Mouse (Mus musculus) limb, embryonic 10.5 days (tissue): ENCODE measurements around the gene Slc37a1. TPM values are rescaled to one million over a fixed set of nuclear protein-coding genes. Genes with fewer than 3 reads are reported as not detected.

Experiments used
- DNase-seq: peaks from one replicate; pipeline ENCODE4 v3.0.0-alpha.2; 2017; ENCODE audit warnings: low spot score
- H3K27ac ChIP-seq: fragments of 300-500 bp; sonication (generic); 2 replicates; pipeline ENCODE4 v1.5.1; 2016; ENCODE audit warnings: mild to moderate bottlenecking
- H3K27me3 ChIP-seq: fragments of 300-500 bp; sonication (generic); 2 replicates; pipeline ENCODE4 v1.6.1; 2016; ENCODE audit warnings: low read depth, mild to moderate bottlenecking; ENCODE audit not compliant: poor library complexity, severe bottlenecking
- H3K36me3 ChIP-seq: fragments of 300-500 bp; sonication (generic); 2 replicates; pipeline ENCODE4 v1.6.1; 2016; ENCODE audit warnings: mild to moderate bottlenecking, moderate library complexity
- H3K4me1 ChIP-seq: fragments of 300-500 bp; sonication (generic); 2 replicates; pipeline ENCODE4 v1.6.1; 2016
- H3K4me3 ChIP-seq: fragments of 300-500 bp; sonication (generic); 2 replicates; pipeline ENCODE4 v1.5.1; 2016; ENCODE audit warnings: mild to moderate bottlenecking, moderate library complexity
- H3K9me3 ChIP-seq: fragments of 300-500 bp; sonication (generic); replicated peaks from 2 replicates; pipeline ENCODE4 v1.6.1; 2016; ENCODE audit warnings: mild to moderate bottlenecking
- WGBS: fragments of 180-500 bp; shearing (Covaris S2); methylation state at CpG from one replicate; pipeline ENCODE4 v1.1.7; 2016; 5-methylcytosine and 5-hydroxymethylcytosine counted together
- polyA plus RNA-seq: library from polyadenylated mRNA; unstranded; fragments of >200 nt; fragmentation: Nextera tagmentation; extraction: Ambion mirVana; gene quantifications from 2 replicates; pipeline ENCODE4 v1.2.1, GENCODE M21; 2016

The Slc37a1 gene
- polyA plus RNA-seq = 3.3 and 4.1 TPM in 2 replicates

DNA sequence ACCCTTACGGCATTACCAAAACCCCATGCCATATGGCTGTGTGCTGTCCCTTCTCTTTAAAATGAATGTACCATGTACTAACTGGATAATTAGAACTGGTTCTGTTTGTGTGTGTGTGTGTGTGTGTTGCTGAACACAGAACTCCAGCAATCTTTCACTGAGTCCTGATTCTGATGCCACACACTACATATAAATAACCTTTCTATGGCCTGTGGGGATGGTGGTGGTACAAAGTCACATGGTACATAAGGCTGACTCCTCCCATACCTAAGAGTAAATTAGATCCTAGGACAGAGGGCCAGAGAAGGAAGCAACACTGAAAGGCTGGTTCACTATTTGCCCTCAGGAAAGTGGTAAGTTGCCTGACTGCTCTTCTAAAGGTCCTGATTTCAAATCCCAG is at the start of gene Slc37a1:
Gene Slc37a1 (plus strand): TSS at position 301 of the 400 bp plus-strand sequence.
- no peak for DNase-seq
- no peaks in the 10 kb centered on the region for H3K9me3 ChIP-seq
- H3K27me3 ChIP-seq = no peaks in the 10 kb centered on the region
- no peak within 1 kb of the TSS for H3K27ac ChIP-seq
- no peaks in the 10 kb centered on the region for H3K36me3 ChIP-seq
- 92% methylated on average over 1 of the region's 1 CpGs for WGBS
- no peak within 1 kb of the TSS for H3K4me3 ChIP-seq
- peaks cover 12% of the 10 kb centered on the region for H3K4me1 ChIP-seq

DNA sequence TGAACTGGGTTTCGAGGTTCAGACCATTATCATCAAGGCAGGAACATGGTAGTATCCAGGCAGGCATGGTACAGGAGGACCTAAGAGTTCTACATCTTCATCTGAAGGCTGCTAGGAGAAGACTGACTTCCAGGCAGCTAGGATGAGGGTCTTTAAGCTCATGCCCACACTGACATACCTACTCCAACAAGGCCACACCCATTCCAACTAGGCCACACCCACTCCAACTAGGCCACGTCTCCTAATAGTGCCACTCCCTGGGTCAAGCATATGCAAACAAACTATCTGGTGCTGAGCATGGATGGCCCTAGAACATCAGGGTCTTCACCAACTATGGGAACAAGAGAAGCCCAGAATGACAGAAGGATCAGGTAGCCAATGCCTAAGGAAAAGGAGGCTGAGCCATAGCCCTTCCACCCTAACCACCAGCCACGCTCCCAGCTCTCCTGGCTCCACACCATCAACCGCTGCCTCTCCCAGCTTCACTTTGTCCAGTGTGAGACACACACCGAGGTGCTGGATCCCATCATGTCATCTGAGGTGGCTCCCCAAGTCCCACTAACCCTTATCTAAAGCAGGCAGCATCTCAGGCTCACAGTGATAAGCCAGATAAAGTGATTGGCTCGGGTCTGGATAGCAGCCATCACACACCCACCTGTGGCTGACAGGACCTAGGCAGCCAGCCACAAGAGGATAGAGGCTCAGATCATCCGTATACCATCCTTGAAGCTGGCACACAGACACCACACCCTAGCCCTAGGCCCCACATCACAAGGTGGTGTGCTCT is 48.2 kb upstream of the Slc37a1 start:
- Histone ChIP-seq H3K27ac (no peak overlapping the region), H3K4me1 (no peaks in the 10 kb centered on the region), H3K4me3 (no peak overlapping the region), H3K9me3 (no peaks in the 10 kb centered on the region), H3K36me3 (no peaks in the 10 kb centered on the region), H3K27me3 (no peaks in the 10 kb centered on the region)
- DNase-seq = no peak
- WGBS = 87% methylated on average over 7 of the region's 7 CpGs

GRCm38 (mm10) chr17:31241156-31241555 is 45.4 kb upstream of the Slc37a1 start:
- Histone ChIP-seq H3K4me3 (no peak overlapping the region), H3K9me3 (no peaks in the 10 kb centered on the region), H3K36me3 (no peaks in the 10 kb centered on the region), H3K27ac (no peak overlapping the region), H3K27me3 (no peaks in the 10 kb centered on the region), H3K4me1 (no peaks in the 10 kb centered on the region)
- WGBS = 87% methylated on average over 8 of the region's 8 CpGs
- DNase-seq = no peak

GRCm38 (mm10) chr17:31242764-31243163 is 43.8 kb upstream of the Slc37a1 start:
- WGBS = 0% methylated on average over 1 of the region's 1 CpGs
- Histone ChIP-seq H3K27ac (no peak overlapping the region), H3K36me3 (no peaks in the 10 kb centered on the region), H3K4me1 (0 out of 2 replicates have a peak, but pooled peaks cover 9% of the 10 kb centered on the region), H3K4me3 (no peak overlapping the region), H3K9me3 (no peaks in the 10 kb centered on the region), H3K27me3 (no peaks in the 10 kb centered on the region)
- DNase-seq = no peak

DNA sequence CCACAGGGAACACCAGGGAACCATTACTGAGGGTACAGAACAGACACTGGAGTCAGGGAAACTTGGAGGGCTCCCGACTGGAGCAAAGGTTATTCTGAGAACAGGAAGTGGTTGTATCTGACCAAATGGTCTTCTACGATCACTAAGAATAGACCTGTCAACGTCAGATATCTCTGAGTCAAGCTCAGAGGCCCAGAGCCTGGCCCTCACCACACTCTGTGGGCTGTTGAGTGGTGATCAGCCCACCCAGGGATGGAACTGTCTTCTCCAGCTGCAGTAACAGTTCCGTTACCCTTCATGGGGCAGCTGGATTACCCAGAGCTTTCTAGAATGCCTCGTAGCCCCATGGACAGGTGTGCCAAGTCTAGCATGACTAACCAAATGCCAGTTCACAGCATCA is 41.3 kb upstream of the Slc37a1 start:
- WGBS = 84% methylated on average over 5 of the region's 5 CpGs
- H3K9me3 ChIP-seq = no peaks in the 10 kb centered on the region
- DNase-seq = no peak

GRCm38 (mm10) chr17:31247144-31247543 is 39.4 kb upstream of the Slc37a1 start:
- Histone ChIP-seq H3K4me1 (0 out of 2 replicates have a peak, but pooled peaks cover 9% of the 10 kb centered on the region), H3K4me3 (no peak overlapping the region), H3K36me3 (no peaks in the 10 kb centered on the region), H3K27me3 (no peaks in the 10 kb centered on the region), H3K27ac (no peak overlapping the region), H3K9me3 (no peaks in the 10 kb centered on the region)
- DNase-seq = no peak
- WGBS = 28% methylated on average over 5 of the region's 5 CpGs

More for the DNA sequence above, 41.3 kb upstream of the Slc37a1 start:
- no peak overlapping the region for H3K27ac ChIP-seq
- H3K27me3 ChIP-seq = no peaks in the 10 kb centered on the region
- 0 out of 2 replicates have a peak, but pooled peaks cover 9% of the 10 kb centered on the region for H3K4me1 ChIP-seq
- no peaks in the 10 kb centered on the region for H3K36me3 ChIP-seq
- no peak overlapping the region for H3K4me3 ChIP-seq

DNA sequence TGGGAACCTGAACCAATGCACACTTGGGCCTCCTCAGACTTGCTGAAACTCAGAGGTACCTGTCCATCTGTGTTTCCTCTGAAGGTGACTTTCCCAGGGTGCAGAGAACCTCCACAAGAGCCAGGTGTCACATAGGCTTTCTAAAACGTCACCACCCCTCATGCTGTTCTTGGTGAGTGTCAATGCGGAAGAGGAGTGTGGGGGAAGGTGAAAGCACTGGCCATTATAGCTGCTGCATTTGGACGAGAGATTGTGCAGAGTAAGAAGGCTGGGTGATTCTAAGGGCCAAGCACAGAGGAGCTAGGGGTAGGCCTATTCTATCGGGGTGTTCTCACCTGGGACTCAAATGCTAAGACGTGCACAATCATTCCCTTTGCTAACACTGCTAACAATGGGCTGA is 32.6 kb upstream of the Slc37a1 start:
- H3K4me1 ChIP-seq = peaks cover 6% of the 10 kb centered on the region; the same call in 1 of the 2 replicates
- WGBS = 66% methylated on average over 5 of the region's 5 CpGs
- H3K9me3 ChIP-seq = no peaks in the 10 kb centered on the region
- no peaks in the 10 kb centered on the region for H3K27me3 ChIP-seq
- no peaks in the 10 kb centered on the region for H3K36me3 ChIP-seq
- H3K4me3 ChIP-seq = no peak overlapping the region
- no peak for DNase-seq
- H3K27ac ChIP-seq = no peak overlapping the region

GRCm38 (mm10) chr17:31254463-31254931 is 32.1 kb upstream of the Slc37a1 start:
- WGBS = 12% methylated on average over 9 of the region's 9 CpGs
- Histone ChIP-seq H3K4me1 (peaks cover 10% of the 10 kb centered on the region; the same call in 1 of the 2 replicates), H3K27me3 (no peaks in the 10 kb centered on the region), H3K4me3 (no peak overlapping the region), H3K27ac (no peak overlapping the region), H3K9me3 (no peaks in the 10 kb centered on the region), H3K36me3 (no peaks in the 10 kb centered on the region)
- DNase-seq = peak; percentile 67

DNA sequence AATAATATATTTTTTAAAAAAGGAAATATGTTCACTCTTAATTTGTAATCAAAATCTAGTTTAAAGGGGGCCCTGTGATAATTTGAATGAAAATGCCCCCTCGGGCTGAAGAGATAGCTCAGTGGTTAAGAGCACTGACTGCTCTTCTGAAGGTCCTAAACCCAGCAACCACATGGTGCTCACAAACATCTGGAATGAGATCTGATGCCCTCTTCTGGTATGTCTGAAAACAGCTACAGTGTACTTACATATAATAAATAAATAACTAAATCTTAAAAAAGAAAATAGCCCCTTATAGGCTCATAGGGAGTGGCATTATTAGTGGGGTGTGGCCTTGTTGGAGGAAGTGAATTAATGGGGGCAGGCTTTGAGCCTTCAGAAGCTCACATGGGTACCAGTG is 29.4 kb upstream of the Slc37a1 start:
- DNase-seq = no peak
- Histone ChIP-seq H3K4me3 (no peak overlapping the region), H3K27ac (no peak overlapping the region), H3K4me1 (peaks cover 10% of the 10 kb centered on the region; the same call in 1 of the 2 replicates), H3K36me3 (no peaks in the 10 kb centered on the region), H3K9me3 (no peaks in the 10 kb centered on the region), H3K27me3 (no peaks in the 10 kb centered on the region)
- 85% methylated on average over 1 of the region's 1 CpGs for WGBS

DNA sequence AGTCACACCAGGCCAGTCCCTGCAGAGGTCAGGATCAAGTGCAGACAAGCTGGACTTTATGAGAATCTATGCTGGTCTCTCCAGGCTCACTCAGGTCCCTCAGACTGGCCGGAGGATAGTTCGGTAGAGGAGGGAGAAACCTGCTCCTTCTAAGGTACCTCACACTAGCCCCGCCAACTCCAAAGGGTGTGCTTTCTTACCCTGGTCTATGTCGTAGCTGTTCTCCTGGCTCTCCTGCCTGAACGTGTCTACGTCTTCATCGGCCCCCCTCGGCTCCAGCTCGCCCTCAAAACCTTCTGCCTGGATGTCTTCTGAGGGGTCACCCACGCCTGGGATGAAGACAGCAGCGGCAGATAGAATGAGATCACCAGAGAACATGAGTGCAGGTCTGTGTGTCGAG is 28.7 kb upstream of the Slc37a1 start:
- no peak overlapping the region for H3K4me3 ChIP-seq
- H3K4me1 ChIP-seq = peaks cover 10% of the 10 kb centered on the region; the same call in 1 of the 2 replicates
- DNase-seq = no peak
- WGBS = 92% methylated on average over 12 of the region's 12 CpGs
- H3K36me3 ChIP-seq = no peaks in the 10 kb centered on the region
- no peaks in the 10 kb centered on the region for H3K9me3 ChIP-seq
- no peak overlapping the region for H3K27ac ChIP-seq
- no peaks in the 10 kb centered on the region for H3K27me3 ChIP-seq

GRCm38 (mm10) chr17:31258310-31258865 is 28.2 kb upstream of the Slc37a1 start:
- 82% methylated on average over 9 of the region's 9 CpGs for WGBS
- Histone ChIP-seq H3K9me3 (no peaks in the 10 kb centered on the region), H3K4me1 (peaks cover 10% of the 10 kb centered on the region; the same call in 1 of the 2 replicates), H3K4me3 (no peak overlapping the region), H3K27ac (no peak overlapping the region), H3K27me3 (no peaks in the 10 kb centered on the region), H3K36me3 (no peaks in the 10 kb centered on the region)
- no peak for DNase-seq

DNA sequence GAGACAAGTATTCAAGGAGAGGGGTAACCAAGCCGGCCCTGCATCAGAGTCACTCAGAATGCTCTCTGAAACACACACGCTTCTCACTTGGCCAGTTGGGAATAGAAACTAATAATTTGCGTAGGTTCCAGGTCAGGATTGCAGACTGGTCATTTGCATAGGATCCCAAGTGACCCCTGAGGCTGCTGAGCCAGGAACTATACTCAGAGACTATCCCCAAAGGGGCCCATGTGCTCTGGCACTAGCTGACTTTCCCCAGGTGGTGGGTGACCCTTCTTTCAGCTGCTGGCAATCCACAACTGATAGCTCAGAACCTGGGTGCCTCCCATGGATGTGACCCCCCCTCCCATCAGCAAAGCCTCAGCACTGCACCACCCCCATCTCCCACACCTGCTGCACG is 27.4 kb upstream of the Slc37a1 start:
- Histone ChIP-seq H3K36me3 (no peaks in the 10 kb centered on the region), H3K27me3 (no peaks in the 10 kb centered on the region), H3K4me3 (no peak overlapping the region), H3K4me1 (peaks cover 12% of the 10 kb centered on the region; the same call in 1 of the 2 replicates), H3K9me3 (no peaks in the 10 kb centered on the region), H3K27ac (no peak overlapping the region)
- no peak for DNase-seq
- 87% methylated on average over 4 of the region's 4 CpGs for WGBS

DNA sequence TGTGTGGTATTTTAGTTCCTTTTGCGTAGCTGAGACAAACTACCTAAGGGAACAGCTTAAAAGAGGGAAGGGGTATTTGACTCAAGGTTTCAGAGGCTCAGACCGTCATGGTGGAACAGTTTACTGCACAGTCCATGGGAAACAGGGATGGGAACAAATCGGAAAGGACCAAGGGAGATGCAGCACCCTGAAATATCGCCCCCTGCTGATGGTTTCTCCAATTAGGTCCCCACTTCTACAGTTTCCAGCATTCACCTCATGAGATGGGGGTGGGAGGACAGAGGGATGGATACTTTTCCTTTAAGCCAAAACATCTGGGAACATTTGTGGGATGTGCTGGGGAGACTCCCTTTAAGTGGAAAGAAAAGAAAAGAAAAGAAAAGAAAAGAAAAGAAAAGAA is 26.8 kb upstream of the Slc37a1 start:
- Histone ChIP-seq H3K4me3 (no peak overlapping the region), H3K4me1 (peaks cover 14% of the 10 kb centered on the region), H3K9me3 (no peaks in the 10 kb centered on the region), H3K27me3 (no peaks in the 10 kb centered on the region), H3K36me3 (no peaks in the 10 kb centered on the region), H3K27ac (no peak overlapping the region)
- DNase-seq = no peak
- 75% methylated on average over 4 of the region's 4 CpGs for WGBS
